Mouse (Mus musculus): ENCODE measurements around the gene Gbf1. TPM values are rescaled to one million over a fixed set of nuclear protein-coding genes. Genes with fewer than 3 reads are reported as not detected.

Gbf1 gene
- polyA plus RNA-seq, 1 experiment = 146 TPM

GRCm38 (mm10) chr19:46304216-46304841, 152.0 kb downstream of the Gbf1 start, which contains the start of gene Nfkb2:
Nfkb2 (plus strand) TSS chr19:46304320.
- TF ChIP-seq POLR2A (IDR thresholded peaks at IDR 0.05; ENCODE audit: low read depth, low read length) = peak; percentile 90
- TF ChIP-seq CTCF (IDR thresholded peaks at IDR 0.05; ENCODE audit: extremely low read depth, insufficient read length, insufficient replicate concordance, low read depth, low read length) = peak; percentile 98
- Histone ChIP-seq H3K4me3 (ENCODE audit: low read depth, low read length) (peak within 1 kb of the TSS; percentile 77), H3K27ac (ENCODE audit: insufficient read depth, low read depth, low read length) (peak within 1 kb of the TSS; percentile 98), H3K4me1 (ENCODE audit: control insufficient read depth, insufficient read depth, insufficient read length, low read length) (peaks cover 9% of the 10 kb centered on the region), H3K36me3 (ENCODE audit: control insufficient read depth, insufficient read depth, low read length) (peaks cover 15% of the 10 kb centered on the region), H3K27me3 (ENCODE audit: control insufficient read depth, insufficient read depth, low read length) (no peaks in the 10 kb centered on the region)
- WGBS = under 1% methylated on average over 39 of the region's 39 CpGs

GRCm38 (mm10) chr19:46304908-46305333, 152.6 kb downstream of the Gbf1 start:
- under 1% methylated on average over 34 of the region's 34 CpGs for WGBS
- H3K36me3 ChIP-seq (ENCODE audit: control insufficient read depth, insufficient read depth, low read length) = peaks cover 21% of the 10 kb centered on the region
- H3K27ac ChIP-seq (ENCODE audit: insufficient read depth, low read depth, low read length) = peak overlapping the region; percentile 98

GRCm38 (mm10) chr19:46305432-46306267, 153.3 kb downstream of the Gbf1 start:
- Histone ChIP-seq H3K27ac (ENCODE audit: insufficient read depth, low read depth, low read length) (peak overlapping the region; percentile 98), H3K4me1 (ENCODE audit: control insufficient read depth, insufficient read depth, insufficient read length, low read length) (peaks cover 9% of the 10 kb centered on the region), H3K36me3 (ENCODE audit: control insufficient read depth, insufficient read depth, low read length) (peaks cover 28% of the 10 kb centered on the region), H3K27me3 (ENCODE audit: control insufficient read depth, insufficient read depth, low read length) (no peaks in the 10 kb centered on the region), H3K4me3 (ENCODE audit: low read depth, low read length) (peak overlapping the region; percentile 77)
- under 1% methylated on average over 42 of the region's 43 CpGs for WGBS
- no peak for TF ChIP-seq CTCF (IDR thresholded peaks at IDR 0.05; ENCODE audit: extremely low read depth, insufficient read length, insufficient replicate concordance, low read depth, low read length)
- TF ChIP-seq POLR2A (IDR thresholded peaks at IDR 0.05; ENCODE audit: low read depth, low read length) = peak; percentile 85; the same call in 1 of the 2 replicates

More at GRCm38 (mm10) chr19:46304908-46305333, 152.6 kb downstream of the Gbf1 start:
- Histone ChIP-seq H3K27me3 (ENCODE audit: control insufficient read depth, insufficient read depth, low read length) (no peaks in the 10 kb centered on the region), H3K4me1 (ENCODE audit: control insufficient read depth, insufficient read depth, insufficient read length, low read length) (peaks cover 9% of the 10 kb centered on the region), H3K4me3 (ENCODE audit: low read depth, low read length) (peak overlapping the region; percentile 77)
- no peak for TF ChIP-seq CTCF (IDR thresholded peaks at IDR 0.05; ENCODE audit: extremely low read depth, insufficient read length, insufficient replicate concordance, low read depth, low read length)
- TF ChIP-seq POLR2A (IDR thresholded peaks at IDR 0.05; ENCODE audit: low read depth, low read length) = no peak

GRCm38 (mm10) chr19:46306268-46306610, 153.9 kb downstream of the Gbf1 start:
- no peak overlapping the region for H3K27ac ChIP-seq (ENCODE audit: insufficient read depth, low read depth, low read length)
- WGBS = 67% methylated on average over 5 of the region's 5 CpGs
- peak overlapping the region; percentile 77 for H3K4me3 ChIP-seq (ENCODE audit: low read depth, low read length)
- peaks cover 34% of the 10 kb centered on the region for H3K36me3 ChIP-seq (ENCODE audit: control insufficient read depth, insufficient read depth, low read length)
- TF ChIP-seq CTCF (IDR thresholded peaks at IDR 0.05; ENCODE audit: extremely low read depth, insufficient read length, insufficient replicate concordance, low read depth, low read length) = no peak
- no peak for TF ChIP-seq POLR2A (IDR thresholded peaks at IDR 0.05; ENCODE audit: low read depth, low read length)
- H3K27me3 ChIP-seq (ENCODE audit: control insufficient read depth, insufficient read depth, low read length) = no peaks in the 10 kb centered on the region
- peaks cover 9% of the 10 kb centered on the region for H3K4me1 ChIP-seq (ENCODE audit: control insufficient read depth, insufficient read depth, insufficient read length, low read length)

GRCm38 (mm10) chr19:46306751-46307289, 154.5 kb downstream of the Gbf1 start:
- 93% methylated on average over 9 of the region's 9 CpGs for WGBS
- Histone ChIP-seq H3K27ac (ENCODE audit: insufficient read depth, low read depth, low read length) (no peak overlapping the region), H3K4me1 (ENCODE audit: control insufficient read depth, insufficient read depth, insufficient read length, low read length) (peaks cover 9% of the 10 kb centered on the region), H3K4me3 (ENCODE audit: low read depth, low read length) (no peak overlapping the region), H3K27me3 (ENCODE audit: control insufficient read depth, insufficient read depth, low read length) (no peaks in the 10 kb centered on the region), H3K36me3 (ENCODE audit: control insufficient read depth, insufficient read depth, low read length) (peaks cover 40% of the 10 kb centered on the region)
- TF ChIP-seq CTCF (IDR thresholded peaks at IDR 0.05; ENCODE audit: extremely low read depth, insufficient read length, insufficient replicate concordance, low read depth, low read length) = no peak

GRCm38 (mm10) chr19:46307781-46308180, 155.5 kb downstream of the Gbf1 start:
- H3K27me3 ChIP-seq (ENCODE audit: control insufficient read depth, insufficient read depth, low read length) = no peaks in the 10 kb centered on the region
- H3K27ac ChIP-seq (ENCODE audit: insufficient read depth, low read depth, low read length) = no peak overlapping the region
- no peak overlapping the region for H3K4me3 ChIP-seq (ENCODE audit: low read depth, low read length)
- TF ChIP-seq CTCF (IDR thresholded peaks at IDR 0.05; ENCODE audit: extremely low read depth, insufficient read length, insufficient replicate concordance, low read depth, low read length) = no peak
- TF ChIP-seq POLR2A (IDR thresholded peaks at IDR 0.05; ENCODE audit: low read depth, low read length) = no peak
- H3K4me1 ChIP-seq (ENCODE audit: control insufficient read depth, insufficient read depth, insufficient read length, low read length) = peaks cover 9% of the 10 kb centered on the region
- peaks cover 43% of the 10 kb centered on the region for H3K36me3 ChIP-seq (ENCODE audit: control insufficient read depth, insufficient read depth, low read length)
- WGBS = 93% methylated on average over 16 of the region's 16 CpGs

- TF ChIP-seq POLR2A (IDR thresholded peaks at IDR 0.05; ENCODE audit: low read depth, low read length) (no peak), CTCF (IDR thresholded peaks at IDR 0.05; ENCODE audit: extremely low read depth, insufficient read length, insufficient replicate concordance, low read depth, low read length) (no peak)
- peaks cover 45% of the 10 kb centered on the region for H3K36me3 ChIP-seq (ENCODE audit: control insufficient read depth, insufficient read depth, low read length)
Measured at GRCm38 (mm10) chr19:46308303-46308702, 156.0 kb downstream of the Gbf1 start.

More at GRCm38 (mm10) chr19:46308303-46308702, 156.0 kb downstream of the Gbf1 start:
- Histone ChIP-seq H3K4me3 (ENCODE audit: low read depth, low read length) (no peak overlapping the region), H3K27ac (ENCODE audit: insufficient read depth, low read depth, low read length) (no peak overlapping the region), H3K27me3 (ENCODE audit: control insufficient read depth, insufficient read depth, low read length) (no peaks in the 10 kb centered on the region), H3K4me1 (ENCODE audit: control insufficient read depth, insufficient read depth, insufficient read length, low read length) (peaks cover 9% of the 10 kb centered on the region)
- 91% methylated on average over 16 of the region's 16 CpGs for WGBS
